Mouse (Mus musculus): ENCODE data around the gene Ptgs1. TPM values are rescaled to one million over a fixed set of nuclear protein-coding genes. Genes with fewer than 3 reads are reported as not detected.

Gene Ptgs1
- polyA plus RNA-seq, 1 experiment from 2014 or later = 3.4 TPM

GRCm38 (mm10) chr2:36216953-36217573 is 13.2 kb upstream of the Ptgs1 start:
- Histone ChIP-seq H3K4me2 (replicated peaks) (no peak overlapping the region), H3K27ac (replicated peaks) (no peak overlapping the region), H3K36me3 (no peaks in the 10 kb centered on the region), H3K4me1 (peaks cover 12% of the 10 kb centered on the region), H3K4me3 (no peak overlapping the region), H3K9me3 (no peaks in the 10 kb centered on the region), H3K27me3 (peaks cover 5% of the 10 kb centered on the region; the same call in 1 of the 2 replicates), H3K9ac (replicated peaks) (no peak overlapping the region)
- no peak for ATAC-seq (replicated peaks)
- WGBS = 44% methylated on average over 4 of the region's 4 CpGs

GRCm38 (mm10) chr2:36217692-36218233 is 12.5 kb upstream of the Ptgs1 start:
- WGBS = 56% methylated on average over 5 of the region's 5 CpGs
- no peak overlapping the region for H3K4me3 ChIP-seq
- H3K9ac ChIP-seq (replicated peaks) = no peak overlapping the region
- no peak overlapping the region for H3K27ac ChIP-seq (replicated peaks)
- H3K9me3 ChIP-seq = no peaks in the 10 kb centered on the region
- H3K27me3 ChIP-seq = no peaks in the 10 kb centered on the region
- ATAC-seq (replicated peaks) = no peak
- H3K4me2 ChIP-seq (replicated peaks) = no peak overlapping the region
- no peaks in the 10 kb centered on the region for H3K36me3 ChIP-seq
- H3K4me1 ChIP-seq = peaks cover 12% of the 10 kb centered on the region

- H3K9ac ChIP-seq (replicated peaks) = no peak overlapping the region
- no peaks in the 10 kb centered on the region for H3K9me3 ChIP-seq
- H3K4me2 ChIP-seq (replicated peaks) = no peak overlapping the region
- H3K4me3 ChIP-seq = no peak overlapping the region
- ATAC-seq (replicated peaks) = no peak
- H3K36me3 ChIP-seq = no peaks in the 10 kb centered on the region
- H3K4me1 ChIP-seq = no peaks in the 10 kb centered on the region
- 89% methylated on average over 8 of the region's 8 CpGs for WGBS
- H3K27ac ChIP-seq (replicated peaks) = no peak overlapping the region
- H3K27me3 ChIP-seq = no peaks in the 10 kb centered on the region
Observed at GRCm38 (mm10) chr2:36220106-36220505, 10.1 kb upstream of the Ptgs1 start.

GRCm38 (mm10) chr2:36220891-36221290 is 9.3 kb upstream of the Ptgs1 start:
- Histone ChIP-seq H3K9me3 (no peaks in the 10 kb centered on the region), H3K36me3 (no peaks in the 10 kb centered on the region), H3K4me3 (no peak overlapping the region), H3K27me3 (no peaks in the 10 kb centered on the region), H3K4me2 (replicated peaks) (no peak overlapping the region), H3K27ac (replicated peaks) (no peak overlapping the region), H3K9ac (replicated peaks) (no peak overlapping the region), H3K4me1 (no peaks in the 10 kb centered on the region)
- WGBS = 68% methylated on average over 4 of the region's 4 CpGs
- no peak for ATAC-seq (replicated peaks)

GRCm38 (mm10) chr2:36222168-36222848 is 7.9 kb upstream of the Ptgs1 start:
- Histone ChIP-seq H3K27ac (replicated peaks) (no peak overlapping the region), H3K4me3 (no peak overlapping the region), H3K4me2 (replicated peaks) (no peak overlapping the region), H3K9me3 (no peaks in the 10 kb centered on the region), H3K4me1 (no peaks in the 10 kb centered on the region), H3K36me3 (no peaks in the 10 kb centered on the region), H3K27me3 (no peaks in the 10 kb centered on the region), H3K9ac (replicated peaks) (no peak overlapping the region)
- no peak for ATAC-seq (replicated peaks)
- 59% methylated on average over 7 of the region's 7 CpGs for WGBS

- Histone ChIP-seq H3K4me1 (no peaks in the 10 kb centered on the region), H3K9me3 (no peaks in the 10 kb centered on the region), H3K4me3 (no peak overlapping the region), H3K9ac (replicated peaks) (no peak overlapping the region), H3K27ac (replicated peaks) (no peak overlapping the region), H3K4me2 (replicated peaks) (no peak overlapping the region), H3K36me3 (no peaks in the 10 kb centered on the region), H3K27me3 (no peaks in the 10 kb centered on the region)
- no peak for ATAC-seq (replicated peaks)
Observed at GRCm38 (mm10) chr2:36223436-36223835, 6.8 kb upstream of the Ptgs1 start.

GRCm38 (mm10) chr2:36224153-36224552 is 6.1 kb upstream of the Ptgs1 start:
- Histone ChIP-seq H3K9ac (replicated peaks) (no peak overlapping the region), H3K4me2 (replicated peaks) (no peak overlapping the region), H3K27ac (replicated peaks) (no peak overlapping the region), H3K4me1 (no peaks in the 10 kb centered on the region), H3K36me3 (no peaks in the 10 kb centered on the region), H3K27me3 (no peaks in the 10 kb centered on the region), H3K4me3 (no peak overlapping the region), H3K9me3 (no peaks in the 10 kb centered on the region)
- WGBS = 86% methylated on average over 7 of the region's 7 CpGs
- no peak for ATAC-seq (replicated peaks)

- no peaks in the 10 kb centered on the region for H3K4me1 ChIP-seq
- H3K27me3 ChIP-seq = no peaks in the 10 kb centered on the region
- WGBS = 35% methylated on average over 2 of the region's 2 CpGs
- H3K4me3 ChIP-seq = no peak overlapping the region
- no peak overlapping the region for H3K9ac ChIP-seq (replicated peaks)
- ATAC-seq (replicated peaks) = no peak
- H3K27ac ChIP-seq (replicated peaks) = no peak overlapping the region
- no peaks in the 10 kb centered on the region for H3K36me3 ChIP-seq
- no peaks in the 10 kb centered on the region for H3K9me3 ChIP-seq
- H3K4me2 ChIP-seq (replicated peaks) = no peak overlapping the region
Observed at GRCm38 (mm10) chr2:36224599-36224998, 5.6 kb upstream of the Ptgs1 start.

GRCm38 (mm10) chr2:36230967-36231366 is 741 bp downstream of the Ptgs1 start:
- Histone ChIP-seq H3K4me3 (peak overlapping the region; percentile 30), H3K27ac (replicated peaks) (no peak overlapping the region), H3K4me2 (replicated peaks) (peak overlapping the region; percentile 50), H3K9me3 (no peaks in the 10 kb centered on the region), H3K4me1 (peaks cover 13% of the 10 kb centered on the region), H3K36me3 (no peaks in the 10 kb centered on the region), H3K9ac (replicated peaks) (peak overlapping the region; percentile 32; the same call in 1 of the 2 replicates), H3K27me3 (peaks cover 3% of the 10 kb centered on the region; the same call in 1 of the 2 replicates)
- no peak for ATAC-seq (replicated peaks)
- 55% methylated on average over 7 of the region's 10 CpGs for WGBS

GRCm38 (mm10) chr2:36234526-36235368 is 4.5 kb downstream of the Ptgs1 start:
- Histone ChIP-seq H3K36me3 (no peaks in the 10 kb centered on the region), H3K9me3 (no peaks in the 10 kb centered on the region), H3K4me1 (peaks cover 13% of the 10 kb centered on the region), H3K9ac (replicated peaks) (no peak overlapping the region), H3K4me3 (no peak overlapping the region), H3K4me2 (replicated peaks) (no peak overlapping the region), H3K27ac (replicated peaks) (no peak overlapping the region), H3K27me3 (peaks cover 3% of the 10 kb centered on the region; the same call in 1 of the 2 replicates)
- 71% methylated on average over 7 of the region's 7 CpGs for WGBS
- ATAC-seq (replicated peaks) = no peak

GRCm38 (mm10) chr2:36235917-36236316 is 5.7 kb downstream of the Ptgs1 start:
- 0 out of 2 replicates have a peak, but pooled peaks cover 4% of the 10 kb centered on the region for H3K4me1 ChIP-seq
- no peak for ATAC-seq (replicated peaks)
- no peak overlapping the region for H3K9ac ChIP-seq (replicated peaks)
- no peak overlapping the region for H3K4me3 ChIP-seq
- H3K27ac ChIP-seq (replicated peaks) = no peak overlapping the region
- H3K4me2 ChIP-seq (replicated peaks) = no peak overlapping the region
- whole genome bisulfite sequencing = 24% methylated on average over 4 of the region's 4 CpGs
- H3K27me3 ChIP-seq = peaks cover 3% of the 10 kb centered on the region; the same call in 1 of the 2 replicates
- H3K36me3 ChIP-seq = no peaks in the 10 kb centered on the region
- H3K9me3 ChIP-seq = no peaks in the 10 kb centered on the region

GRCm38 (mm10) chr2:36236889-36237288 is 6.7 kb downstream of the Ptgs1 start:
- Histone ChIP-seq H3K27ac (replicated peaks) (no peak overlapping the region), H3K4me1 (0 out of 2 replicates have a peak, but pooled peaks cover 4% of the 10 kb centered on the region), H3K9me3 (no peaks in the 10 kb centered on the region), H3K27me3 (no peaks in the 10 kb centered on the region), H3K4me3 (no peak overlapping the region), H3K36me3 (no peaks in the 10 kb centered on the region), H3K4me2 (replicated peaks) (no peak overlapping the region), H3K9ac (replicated peaks) (no peak overlapping the region)
- 90% methylated on average over 5 of the region's 5 CpGs for WGBS
- no peak for ATAC-seq (replicated peaks)
